Mouse (Mus musculus) stomach, postnatal 0 days (tissue): ENCODE data around the gene D6Wsu163e. TPM values are rescaled to one million over a fixed set of nuclear protein-coding genes. Genes with fewer than 3 reads are reported as not detected.

Experiments
- ATAC-seq: fragments of 200-750 bp; cut with Nextera tagmentation; 2 replicates; pipeline ENCODE4 v1.8.0; 2017; ENCODE audit not compliant: low FRiP score, low TSS enrichment
- DNase-seq: peaks from one replicate; pipeline ENCODE4 v3.0.0-alpha.2; 2016; ENCODE audit warnings: low spot score
- H3K27ac ChIP-seq: fragments of 300-500 bp; sonication (generic); replicated peaks from 2 replicates; pipeline ENCODE4 v1.5.1; 2014; ENCODE audit warnings: mild to moderate bottlenecking, control low read depth
- H3K27me3 ChIP-seq: fragments of 300-500 bp; sonication (generic); 2 replicates; pipeline ENCODE4 v1.6.1; 2014; ENCODE audit warnings: low read length; ENCODE audit not compliant: control insufficient read depth, insufficient read depth
- H3K36me3 ChIP-seq: fragments of 300-500 bp; sonication (generic); 2 replicates; pipeline ENCODE4 v1.6.1; 2014; ENCODE audit warnings: low read length, mixed read lengths; ENCODE audit not compliant: control insufficient read depth, insufficient read depth
- H3K4me1 ChIP-seq: fragments of 300-500 bp; sonication (generic); replicated peaks from 2 replicates; pipeline ENCODE4 v1.6.1; 2014; ENCODE audit warnings: antibody characterized with exemption; ENCODE audit not compliant: control insufficient read depth, insufficient read depth
- H3K4me2 ChIP-seq: fragments of 300-500 bp; sonication (generic); replicated peaks from 2 replicates; pipeline ENCODE4 v1.6.1; 2014; ENCODE audit warnings: low read depth, mild to moderate bottlenecking, control low read depth, moderate library complexity
- H3K4me3 ChIP-seq: fragments of 300-500 bp; sonication (generic); 2 replicates; pipeline ENCODE4 v1.5.1; 2014; ENCODE audit warnings: low read depth, low read length, control low read depth
- H3K9ac ChIP-seq: fragments of 300-500 bp; sonication (generic); 2 replicates; pipeline ENCODE4 v1.6.1; 2014; ENCODE audit warnings: mild to moderate bottlenecking, low read length, control low read depth, mixed read lengths
- H3K9me3 ChIP-seq: fragments of 300-500 bp; sonication (generic); 2 replicates; pipeline ENCODE4 v1.6.1; 2016; ENCODE audit warnings: low read length; ENCODE audit not compliant: control insufficient read depth
- CTCF ChIP-seq: IDR thresholded peaks from 2 replicates; pipeline ENCODE4 v1.5.1; 2016; ENCODE audit warnings: antibody characterized with exemption, low read depth, mild to moderate bottlenecking, moderate library complexity
- EP300 ChIP-seq: optimal IDR thresholded peaks from 2 replicates; pipeline ENCODE3; 2016; ENCODE audit warnings: antibody characterized with exemption
- WGBS: fragments of 180-500 bp; shearing (Covaris S2); extraction: QIAGEN DNeasy Blood & Tissue Kit; methylation state at CpG from one replicate; pipeline ENCODE4 v1.1.7; 2014; 5-methylcytosine and 5-hydroxymethylcytosine counted together
- polyA plus RNA-seq: library from polyadenylated mRNA; unstranded; fragments of >200 nt; fragmentation: Nextera tagmentation; extraction: Ambion mirVana; gene quantifications from 2 replicates; pipeline ENCODE4 v1.2.1, GENCODE M21; 2015

Gene D6Wsu163e
- polyA plus RNA-seq, 1 experiment from 2014 or later: 12.7 TPM

- H3K4me1 ChIP-seq: no peaks in the 10 kb centered on the region
- no peaks in the 10 kb centered on the region for H3K27me3 ChIP-seq
- TF ChIP-seq EP300: no peak
- no peak for TF ChIP-seq CTCF
- WGBS: 90% methylated on average over 13 of the region's 13 CpGs
- H3K9ac ChIP-seq: no peak overlapping the region
- H3K9me3 ChIP-seq: no peaks in the 10 kb centered on the region
- H3K36me3 ChIP-seq: no peaks in the 10 kb centered on the region
- DNase-seq: no peak
- ATAC-seq: no peak
- no peak overlapping the region for H3K27ac ChIP-seq
- no peak overlapping the region for H3K4me3 ChIP-seq
- H3K4me2 ChIP-seq: no peak overlapping the region
Measured at GRCm38 (mm10) chr6:127010021-127010420, 70.3 kb downstream of the D6Wsu163e start.

DNA sequence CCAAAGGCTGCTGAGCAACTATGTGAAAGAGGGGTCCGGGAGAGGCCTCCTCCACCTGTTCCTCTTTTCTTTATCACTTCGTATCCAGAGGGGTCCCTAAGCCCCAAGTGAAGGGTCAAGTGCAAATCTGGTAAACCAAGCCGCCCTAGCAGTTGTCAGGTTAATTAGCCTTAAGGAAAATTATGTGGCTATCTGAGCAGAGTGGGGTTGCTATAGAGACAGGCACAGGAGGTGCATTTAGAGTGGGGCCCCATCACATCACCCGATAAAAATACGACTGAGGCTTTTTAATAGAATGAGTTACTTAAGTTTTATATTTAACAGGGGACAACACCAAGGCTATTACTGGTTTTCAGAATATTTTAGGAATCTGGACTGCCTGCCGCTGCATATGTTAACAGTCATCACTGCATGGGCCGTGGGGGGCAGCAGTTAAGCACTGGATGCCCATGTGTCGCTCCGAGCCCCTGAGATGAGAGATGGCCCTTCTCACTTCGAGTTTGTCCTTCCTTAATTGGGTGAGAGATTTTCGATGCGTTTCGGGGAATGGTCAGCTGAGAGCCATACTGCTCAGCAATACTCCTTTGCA, 72.3 kb downstream of the D6Wsu163e start:
- ATAC-seq: no peak
- no peaks in the 10 kb centered on the region for H3K27me3 ChIP-seq
- no peak for DNase-seq
- H3K4me3 ChIP-seq: no peak overlapping the region
- 76% methylated on average over 13 of the region's 13 CpGs for WGBS
- H3K9ac ChIP-seq: no peak overlapping the region
- no peak overlapping the region for H3K4me2 ChIP-seq
- no peaks in the 10 kb centered on the region for H3K36me3 ChIP-seq
- H3K9me3 ChIP-seq: no peaks in the 10 kb centered on the region
- no peak overlapping the region for H3K27ac ChIP-seq
- TF ChIP-seq EP300 (no peak), CTCF (no peak)
- H3K4me1 ChIP-seq: no peaks in the 10 kb centered on the region

DNA sequence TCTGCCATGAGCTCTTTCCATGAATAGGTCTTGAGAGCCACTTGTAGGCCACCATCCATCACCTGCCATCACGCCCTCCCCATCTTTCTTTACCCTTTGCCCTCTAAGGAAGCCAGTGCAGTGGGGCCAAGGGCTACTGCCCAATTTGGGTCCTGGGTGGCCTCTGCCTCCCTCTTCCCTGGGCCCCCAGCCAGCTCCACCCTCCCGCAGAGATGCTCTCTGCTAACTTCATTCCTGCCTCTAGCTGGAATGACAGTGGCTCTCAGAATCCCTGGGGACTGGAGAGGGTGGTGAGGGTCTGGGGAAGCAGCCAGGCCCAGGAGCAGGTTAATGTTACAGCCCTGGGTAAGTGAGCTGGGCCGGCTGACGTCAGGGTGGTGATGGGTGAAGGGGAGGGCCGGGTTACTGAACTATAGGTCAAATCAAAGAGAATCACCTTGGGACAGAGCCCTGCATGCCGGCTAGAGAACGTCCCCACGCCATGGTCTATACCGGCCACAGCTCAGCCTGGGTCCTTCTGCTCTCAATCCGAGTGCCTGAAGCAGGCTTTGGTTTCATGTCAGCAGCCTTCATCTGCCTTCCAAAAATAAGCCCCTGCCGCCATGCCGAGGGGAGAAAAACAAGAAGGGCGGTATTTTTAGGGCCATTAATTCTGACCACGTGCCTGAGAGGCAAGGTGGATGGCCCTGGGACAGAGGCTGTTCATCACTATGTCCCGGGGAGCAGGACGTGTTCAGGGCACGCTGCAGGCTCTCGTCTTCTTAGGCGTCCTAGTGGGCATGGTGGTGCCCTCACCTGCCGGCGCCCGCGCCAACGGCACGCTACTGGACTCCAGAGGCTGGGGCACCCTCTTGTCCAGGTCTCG, 75.4 kb downstream of the D6Wsu163e start, which contains the start of gene Fgf6:
TSS of gene Fgf6 (plus strand) at position 681 of the 865 bp plus-strand sequence.
- DNase-seq: no peak
- H3K27ac ChIP-seq: no peak within 1 kb of the TSS
- H3K9ac ChIP-seq: no peak within 1 kb of the TSS
- no peaks in the 10 kb centered on the region for H3K36me3 ChIP-seq
- H3K4me1 ChIP-seq: no peaks in the 10 kb centered on the region
- no peaks in the 10 kb centered on the region for H3K9me3 ChIP-seq
- no peak within 1 kb of the TSS for H3K4me3 ChIP-seq
- H3K27me3 ChIP-seq: no peaks in the 10 kb centered on the region
- TF ChIP-seq CTCF: no peak
- no peak for TF ChIP-seq EP300
- no peak for ATAC-seq
- 76% methylated on average over 26 of the region's 26 CpGs for WGBS
- H3K4me2 ChIP-seq: no peak within 1 kb of the TSS

DNA sequence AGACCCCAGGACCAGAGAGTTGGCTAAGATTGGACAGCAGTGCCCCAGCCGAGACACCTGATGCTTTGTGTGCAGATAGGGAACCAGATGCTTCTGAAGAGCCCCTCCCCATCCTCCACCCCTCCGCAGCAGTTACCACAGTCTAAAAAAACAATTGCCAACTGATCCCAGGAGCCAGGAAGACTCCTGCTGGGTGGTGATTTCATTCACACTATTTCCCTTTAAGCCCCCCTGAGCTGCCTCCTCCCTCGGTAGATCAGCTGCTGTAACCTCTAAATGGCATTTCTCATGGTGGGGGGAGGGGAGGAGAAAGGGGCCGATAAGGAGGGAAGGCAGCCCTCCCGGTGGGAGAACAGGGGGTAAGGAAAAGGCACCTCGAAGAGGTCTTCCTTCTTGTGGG, 79.5 kb downstream of the D6Wsu163e start:
- no peak overlapping the region for H3K9ac ChIP-seq

DNA sequence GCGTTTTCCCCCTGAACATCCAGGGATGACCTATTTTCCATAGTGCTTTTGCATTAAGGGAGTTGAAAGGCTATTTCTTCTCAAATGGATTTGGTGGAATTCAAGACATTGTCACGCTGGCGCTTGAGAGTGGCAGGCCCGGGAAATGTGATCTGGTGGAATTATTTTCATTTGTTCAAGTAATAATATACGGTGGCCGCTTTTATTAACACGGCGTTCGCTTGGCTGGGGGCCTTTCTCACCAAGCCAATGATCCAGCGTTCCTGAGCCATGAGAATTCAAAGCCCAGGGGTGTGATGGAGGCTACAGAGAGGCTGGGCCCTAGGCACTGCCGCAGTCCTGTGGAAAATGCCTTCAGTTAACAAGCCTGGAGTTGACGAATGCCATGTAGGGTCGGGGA, 80.7 kb downstream of the D6Wsu163e start:
- Histone ChIP-seq H3K27ac (no peak overlapping the region), H3K36me3 (no peaks in the 10 kb centered on the region), H3K4me3 (no peak overlapping the region), H3K27me3 (no peaks in the 10 kb centered on the region), H3K9me3 (no peaks in the 10 kb centered on the region), H3K4me1 (no peaks in the 10 kb centered on the region), H3K4me2 (no peak overlapping the region), H3K9ac (no peak overlapping the region)
- no peak for TF ChIP-seq CTCF
- TF ChIP-seq EP300: no peak
- no peak for ATAC-seq
- DNase-seq: no peak
- WGBS: 11% methylated on average over 13 of the region's 13 CpGs

More for the DNA sequence above, 79.5 kb downstream of the D6Wsu163e start:
- Histone ChIP-seq H3K4me3 (no peak overlapping the region), H3K4me2 (no peak overlapping the region), H3K27ac (no peak overlapping the region), H3K36me3 (no peaks in the 10 kb centered on the region), H3K4me1 (no peaks in the 10 kb centered on the region), H3K27me3 (no peaks in the 10 kb centered on the region), H3K9me3 (no peaks in the 10 kb centered on the region)
- DNase-seq (no peak), ATAC-seq (no peak)
- 10% methylated on average over 6 of the region's 6 CpGs for WGBS
- TF ChIP-seq EP300 (no peak), CTCF (no peak)

DNA sequence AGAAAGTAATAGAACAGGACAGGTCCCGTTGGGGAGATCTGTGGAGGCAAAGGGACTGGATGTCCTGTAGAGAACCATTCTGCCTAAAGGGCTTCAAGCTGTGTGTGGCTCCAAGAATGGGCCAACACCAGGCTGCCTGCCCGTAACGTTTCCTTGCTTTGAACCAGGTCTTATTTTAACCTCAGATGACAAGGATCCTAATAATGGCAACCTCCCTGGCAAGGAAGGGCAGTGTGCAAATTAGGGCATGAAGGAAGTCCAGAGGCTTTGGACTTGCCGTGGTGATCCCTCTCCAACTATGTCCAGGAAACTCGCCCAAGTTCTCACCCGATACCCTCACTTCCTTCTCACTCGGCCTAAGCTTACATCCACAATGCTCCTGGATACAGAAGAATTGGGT, 85.1 kb downstream of the D6Wsu163e start:
- ATAC-seq: no peak
- 63% methylated on average over 7 of the region's 7 CpGs for WGBS

More for the DNA sequence above, 85.1 kb downstream of the D6Wsu163e start:
- H3K9ac ChIP-seq: no peak overlapping the region
- no peak for TF ChIP-seq CTCF
- no peak for TF ChIP-seq EP300
- no peaks in the 10 kb centered on the region for H3K4me1 ChIP-seq
- no peak overlapping the region for H3K27ac ChIP-seq
- no peaks in the 10 kb centered on the region for H3K27me3 ChIP-seq
- no peak overlapping the region for H3K4me3 ChIP-seq
- no peaks in the 10 kb centered on the region for H3K36me3 ChIP-seq
- H3K4me2 ChIP-seq: no peak overlapping the region
- DNase-seq: no peak
- H3K9me3 ChIP-seq: no peaks in the 10 kb centered on the region

Other genes starting within 250 kb of the D6Wsu163e start
- 1.5 and 2.1 TPM in 2 replicates for gene Kcna6, start 199.3 kb upstream of the D6Wsu163e start, polyA plus RNA-seq
- gene Ndufa9, start 90.8 kb upstream of the D6Wsu163e start, polyA plus RNA-seq: 233 and 234 TPM in 2 replicates
- gene Akap3, start 86.9 kb upstream of the D6Wsu163e start, polyA plus RNA-seq: not detected in 2 replicates
- gene Dyrk4, start 18.1 kb upstream of the D6Wsu163e start, polyA plus RNA-seq: 0.05 TPM in 1 of 2 replicates, not detected in the other
- 13.3 and 14.6 TPM in 2 replicates for gene Rad51ap1, start 375 bp upstream of the D6Wsu163e start, polyA plus RNA-seq
- gene Fgf6, start 75.6 kb downstream of the D6Wsu163e start, polyA plus RNA-seq: not detected in 2 replicates
- not detected in 2 replicates for gene Fgf23, start 132.9 kb downstream of the D6Wsu163e start, polyA plus RNA-seq
- gene Tigar, start 169.6 kb downstream of the D6Wsu163e start, polyA plus RNA-seq: 4.1 and 5.2 TPM in 2 replicates
- gene Ccnd2, start 212.2 kb downstream of the D6Wsu163e start, polyA plus RNA-seq: 433 and 478 TPM in 2 replicates